Mouse (Mus musculus): Measurements from ENCODE around the gene Tm6sf1.
A peak's percentile ranks its signal among the peaks of the same experiment; 100 is the strongest.

The Tm6sf1 gene

DNA sequence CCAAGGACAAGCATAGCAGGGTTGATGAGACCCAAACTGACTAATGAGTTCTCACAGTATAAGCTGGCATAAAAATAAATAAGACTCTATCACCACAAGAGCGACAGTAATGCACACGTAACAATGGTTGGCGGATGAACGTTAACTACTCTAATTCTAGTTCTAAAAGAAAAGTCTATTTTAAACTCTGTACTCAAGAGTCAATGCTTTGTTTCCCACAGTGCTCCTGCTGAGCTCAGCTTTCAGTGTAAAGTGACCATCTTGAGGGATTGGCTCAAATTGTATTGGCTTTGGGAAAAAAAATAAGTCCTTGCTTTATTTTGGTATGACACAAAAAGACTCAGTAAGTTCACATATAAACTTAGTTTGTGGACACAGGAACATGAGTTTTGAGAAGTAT is 26.3 kb downstream of the Tm6sf1 start:
- DNase-seq (ENCODE audit: low spot score in 2 of 2), result no peak

DNA sequence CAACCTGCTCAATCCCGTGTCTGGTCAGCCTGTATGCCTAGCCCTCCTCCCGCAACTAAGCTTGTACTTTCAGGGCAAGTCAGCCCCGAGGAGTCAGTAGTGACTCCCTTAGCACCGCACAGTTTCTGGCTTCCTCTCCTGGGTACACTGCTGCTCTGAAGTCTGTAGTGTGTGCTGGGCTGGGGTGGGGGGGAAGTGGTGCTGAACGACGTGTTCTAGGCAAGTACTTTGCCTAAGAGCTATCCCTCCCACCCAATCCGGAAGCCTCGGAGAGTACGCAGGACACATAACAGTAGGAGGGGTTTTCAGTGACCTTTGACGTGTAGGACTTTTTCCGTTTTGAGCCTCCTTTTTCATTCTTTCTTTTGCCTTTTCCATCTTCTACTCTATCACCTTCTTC is 40.6 kb downstream of the Tm6sf1 start:
- DNase-seq (ENCODE audit: low spot score in 2 of 2), result no peak

DNA sequence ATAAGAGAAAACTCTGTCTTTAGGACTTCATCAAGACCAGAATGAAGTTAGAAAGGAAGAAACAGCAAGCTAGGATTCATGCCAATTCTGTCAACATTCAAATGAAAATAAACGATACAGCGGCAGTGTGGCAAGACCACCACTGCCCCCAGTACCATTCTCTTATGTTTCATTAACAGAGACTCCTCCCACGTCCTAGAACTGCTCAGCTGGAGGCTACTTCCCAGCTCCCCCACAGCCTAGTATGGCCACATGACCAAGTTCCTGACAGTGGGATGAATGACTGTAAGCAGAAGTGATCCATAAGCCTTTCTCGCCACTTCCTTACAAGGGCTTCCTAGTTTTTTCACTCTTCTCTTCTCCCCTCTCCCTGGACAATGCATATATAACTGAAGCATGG is 45.3 kb downstream of the Tm6sf1 start:
- DNase-seq (ENCODE audit: low spot score in 2 of 2), result no peak

DNA sequence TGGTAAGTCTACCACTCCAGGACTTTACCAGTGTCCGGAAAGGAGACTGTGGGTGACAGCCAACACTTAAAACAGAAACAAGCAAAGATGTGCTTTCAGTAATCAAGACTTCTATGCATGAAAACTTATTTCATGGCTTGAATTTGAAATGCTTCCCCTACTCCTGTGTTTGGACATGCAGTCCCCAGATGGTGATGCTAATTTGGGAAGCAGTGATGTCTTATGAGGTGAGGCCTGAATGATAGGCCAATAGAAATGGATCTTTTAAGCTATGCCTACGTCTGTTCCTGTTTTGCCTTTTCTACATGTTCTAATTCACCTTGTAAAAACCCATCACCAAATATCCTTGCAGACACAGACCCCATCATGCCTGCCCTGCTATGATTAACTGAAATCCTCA is 46.1 kb downstream of the Tm6sf1 start:
- DNase-seq (ENCODE audit: low spot score in 2 of 2), result no peak

DNA sequence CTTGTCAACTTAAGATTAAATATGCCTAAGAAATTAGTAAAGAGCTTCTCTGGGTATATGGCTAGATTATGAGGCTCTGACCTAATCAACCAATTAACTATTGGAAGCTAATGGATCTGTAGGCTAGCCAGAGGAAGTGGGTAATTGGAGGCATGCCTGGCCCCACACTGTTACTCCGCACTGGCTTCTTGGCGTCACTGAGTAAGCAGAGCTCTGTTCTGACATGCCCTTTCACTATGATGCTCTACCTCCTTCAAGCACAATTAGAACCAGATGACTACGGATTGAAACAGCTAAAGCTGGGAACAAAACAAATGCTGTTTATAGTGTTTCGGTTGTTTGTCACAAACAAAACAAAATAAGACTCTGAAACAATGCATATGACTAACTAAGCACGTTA is 59.5 kb downstream of the Tm6sf1 start:
- DNase-seq (ENCODE audit: low spot score in 2 of 2), result no peak

DNA sequence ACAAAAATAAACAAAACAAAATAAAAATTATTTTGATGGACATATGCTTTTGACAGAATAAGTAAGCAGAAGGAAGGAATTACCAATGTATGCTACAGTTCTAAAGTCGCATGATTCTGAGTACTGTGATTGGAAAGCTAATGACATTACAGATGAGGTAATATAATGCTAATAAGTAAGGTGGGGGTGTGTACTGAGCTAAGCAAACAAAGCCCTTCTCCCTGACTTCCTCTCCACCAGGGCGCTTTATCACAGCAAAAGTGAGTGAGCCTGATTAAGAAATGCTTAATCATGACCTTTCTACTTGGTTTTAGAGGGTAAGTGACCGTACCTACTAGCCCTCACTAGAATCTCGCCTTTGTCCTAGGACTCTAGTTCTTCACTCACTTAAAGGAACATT is 61.5 kb downstream of the Tm6sf1 start:
- no peak for DNase-seq (ENCODE audit: low spot score in 2 of 2)

DNA sequence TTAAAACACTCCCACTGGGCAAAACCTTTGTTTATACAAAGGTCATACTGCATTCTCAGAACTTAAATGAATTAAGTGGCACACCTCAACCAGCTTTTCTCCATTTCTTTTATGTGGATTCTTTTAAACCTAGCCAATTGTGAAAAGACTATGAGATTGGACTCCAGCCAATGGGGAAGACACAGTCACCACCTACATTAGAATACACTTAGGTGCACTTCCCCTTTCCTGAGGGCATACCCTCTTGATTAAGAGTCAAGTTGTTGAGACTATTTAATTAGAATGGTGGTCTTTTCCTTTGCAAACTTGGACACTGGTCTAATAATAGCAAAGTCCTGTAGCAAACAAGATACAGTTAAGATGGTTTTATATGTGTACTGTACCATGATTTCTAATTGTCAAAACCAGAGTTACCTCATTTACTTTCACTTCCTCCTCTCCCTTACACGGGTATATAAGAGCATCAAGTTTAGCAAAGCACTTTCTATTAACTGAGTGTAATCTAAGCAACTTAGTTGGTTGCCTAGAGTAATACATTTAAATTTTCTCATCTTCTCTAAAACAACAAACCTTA is 62.7 kb downstream of the Tm6sf1 start:
- DNase-seq (ENCODE audit: low spot score in 2 of 2), result peak; percentile 24 to 58

DNA sequence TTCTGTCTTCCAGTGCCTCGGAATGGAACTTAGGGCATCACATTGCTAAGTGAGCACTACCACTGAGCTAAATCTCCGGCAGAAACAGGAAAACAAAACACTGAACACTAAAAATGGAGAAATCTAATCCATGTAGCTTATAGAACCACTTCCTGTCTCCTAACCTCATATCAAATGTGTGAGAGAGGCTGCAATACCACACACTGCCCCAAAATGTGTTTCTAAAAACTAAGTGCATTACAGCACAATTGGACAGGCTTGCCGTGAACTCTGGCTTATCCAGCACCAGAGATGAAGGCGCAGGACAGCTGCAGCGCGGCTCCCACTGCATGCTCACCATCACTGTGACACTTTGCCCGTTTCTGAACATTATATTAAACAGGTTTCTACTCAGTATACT is 70.2 kb downstream of the Tm6sf1 start:
- no peak for DNase-seq (ENCODE audit: low spot score in 2 of 2)

DNA sequence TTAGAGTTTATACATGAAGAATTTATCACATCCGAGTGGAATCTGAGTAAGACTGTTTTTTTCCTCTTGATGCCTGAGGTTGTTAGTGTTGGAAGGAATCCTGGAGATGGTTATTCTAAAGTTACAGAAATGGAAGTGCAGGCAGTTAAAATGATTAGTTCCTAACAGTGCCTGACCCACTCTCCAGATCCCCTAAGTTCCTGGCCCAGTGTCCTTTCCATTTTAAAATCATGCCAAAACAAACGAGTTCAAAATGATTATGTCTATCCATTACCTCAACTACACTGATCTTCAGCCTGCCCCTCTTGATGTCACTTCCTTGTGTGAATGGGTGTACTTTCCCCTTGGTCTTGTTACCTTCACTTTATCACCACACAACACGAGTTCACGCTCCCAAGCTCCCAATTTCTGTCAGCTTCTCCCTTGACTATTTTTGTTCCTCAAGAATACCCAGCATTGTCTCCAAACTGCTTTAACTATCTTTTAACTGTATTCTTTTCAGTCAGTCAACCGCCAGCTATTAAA is 73.8 kb downstream of the Tm6sf1 start:
- no peak for DNase-seq (ENCODE audit: low spot score in 2 of 2)

DNA sequence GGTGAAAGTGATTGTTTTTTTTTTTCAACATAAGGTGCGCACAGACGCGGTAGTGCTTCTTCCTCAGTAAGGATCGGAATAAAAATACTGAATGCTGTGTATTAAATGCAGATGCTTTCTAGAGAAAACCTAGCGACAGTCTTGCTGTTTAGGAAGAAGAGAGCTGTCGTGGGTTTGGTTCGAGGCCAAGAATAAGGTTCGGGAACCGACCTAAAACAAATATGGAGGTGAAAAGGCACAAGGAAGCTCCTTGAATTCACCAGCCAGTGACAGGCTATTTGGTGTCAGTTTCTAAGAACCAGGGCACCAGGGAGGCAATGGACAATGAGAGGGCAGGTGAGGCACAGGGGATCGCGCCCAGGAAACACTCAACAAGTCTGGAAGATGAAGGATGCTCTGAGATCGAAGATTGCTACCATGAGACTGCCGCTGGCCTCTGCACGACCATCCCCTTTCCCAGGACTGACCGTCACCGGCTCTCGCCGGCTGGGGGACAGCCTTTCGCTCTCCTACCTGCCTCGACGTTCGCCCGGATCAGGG is 74.3 kb downstream of the Tm6sf1 start:
- DNase-seq (ENCODE audit: low spot score in 2 of 2), result no peak

DNA sequence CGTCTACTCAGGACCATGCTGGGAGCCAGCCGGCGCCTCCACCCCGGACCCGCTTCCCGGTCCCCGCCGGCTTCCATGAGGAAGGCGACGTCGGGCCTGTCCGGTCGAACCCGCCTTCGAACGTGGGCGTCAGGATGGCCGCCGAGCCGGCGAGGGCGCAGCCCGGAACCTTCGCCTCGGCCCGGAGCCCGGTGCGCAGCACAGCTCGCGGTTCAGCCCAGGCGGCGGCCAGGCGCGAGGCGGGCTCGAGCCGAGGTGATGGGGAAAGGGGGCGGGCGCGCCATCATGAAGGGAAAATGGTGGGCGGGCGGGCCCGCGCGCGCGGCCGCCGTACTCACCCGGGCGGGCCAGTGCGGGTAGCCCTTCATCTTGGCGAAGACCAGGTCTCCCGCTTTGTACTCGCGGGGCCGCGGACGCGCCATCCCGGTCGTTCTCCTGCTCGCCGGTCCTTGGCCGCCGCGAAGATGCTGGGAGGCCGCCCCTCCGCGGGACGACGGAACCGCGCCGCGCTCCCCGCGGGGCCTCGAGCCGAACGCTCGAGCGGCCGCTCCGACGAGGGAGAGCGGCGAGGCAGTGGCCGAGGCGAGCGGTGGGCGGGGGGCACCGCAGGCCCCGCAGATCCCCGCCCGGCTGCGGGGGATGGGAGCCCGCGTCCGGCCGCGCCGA is 74.9 kb downstream of the Tm6sf1 start:
- no peak for DNase-seq (ENCODE audit: low spot score in 2 of 2)
